Mouse (Mus musculus) adrenal gland, adult (tissue): ENCODE data around the gene Scfd2.

ENCODE experiments used
- DNase-seq, 2 experiments: peaks; one replicate each; pipeline ENCODE4 v3.0.0; 2022 to 2023; ENCODE audit warnings: low spot score in 1 of 2; ENCODE audit not compliant: inconsistent age in 2 of 2

The Scfd2 gene

DNA sequence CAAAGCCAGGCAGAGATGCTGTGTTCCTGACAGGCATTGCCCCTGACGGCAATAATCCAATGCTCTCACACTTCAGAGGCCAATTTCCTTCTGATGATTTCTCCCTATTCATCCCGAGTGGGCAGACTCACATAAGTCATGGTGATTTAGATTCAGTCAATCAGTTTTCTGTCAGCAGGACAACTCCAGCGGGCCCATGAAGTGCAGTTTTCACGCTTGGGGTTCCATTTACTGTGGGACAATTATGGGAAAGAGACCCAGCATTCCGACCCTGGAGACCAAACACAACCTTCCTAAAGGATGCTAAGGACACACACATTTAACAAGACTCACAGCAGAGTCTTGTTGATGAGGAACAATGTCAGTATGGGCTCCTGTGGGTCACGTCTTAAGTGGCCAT is 217.1 kb downstream of the Scfd2 start:
- no peak for DNase-seq

DNA sequence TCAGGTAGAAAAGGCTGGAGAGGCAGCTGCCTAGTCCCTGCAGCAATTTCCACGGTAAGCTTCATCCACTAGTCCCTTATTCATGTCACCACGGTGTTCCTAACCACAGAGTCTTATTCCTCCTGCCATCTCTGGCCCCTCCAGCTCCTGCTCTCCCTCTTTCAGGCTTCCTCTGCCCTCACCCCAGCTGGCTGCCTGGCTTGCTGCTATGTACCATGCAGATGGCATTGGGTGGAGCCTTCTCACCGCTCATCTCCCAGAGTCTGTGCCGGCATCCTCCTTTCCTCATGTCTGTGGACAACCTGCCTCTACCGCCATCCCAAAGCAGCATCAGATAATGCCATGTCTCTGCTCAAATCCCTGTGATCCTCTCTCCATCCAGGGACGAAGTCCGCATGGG is 218.0 kb downstream of the Scfd2 start:
- DNase-seq, result no peak

DNA sequence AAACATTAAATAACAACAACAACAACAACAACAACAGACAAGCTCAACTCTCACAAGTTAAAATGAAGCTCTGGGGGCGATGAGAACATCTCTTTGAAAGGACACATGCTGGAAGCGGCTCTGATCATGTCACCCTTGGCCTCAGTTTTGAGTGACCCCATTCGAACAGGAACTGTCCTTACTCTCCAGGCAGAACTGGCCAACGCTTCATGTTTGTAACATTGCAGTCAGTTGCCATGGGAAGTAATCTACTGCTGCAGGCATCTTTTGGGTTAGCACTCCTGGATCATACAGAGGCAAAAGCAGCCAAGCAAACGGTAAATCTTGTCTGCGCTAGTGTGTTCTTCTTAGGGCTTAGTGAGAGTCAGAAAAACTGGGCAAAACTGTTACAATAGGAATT is 219.7 kb downstream of the Scfd2 start:
- no peak for DNase-seq

DNA sequence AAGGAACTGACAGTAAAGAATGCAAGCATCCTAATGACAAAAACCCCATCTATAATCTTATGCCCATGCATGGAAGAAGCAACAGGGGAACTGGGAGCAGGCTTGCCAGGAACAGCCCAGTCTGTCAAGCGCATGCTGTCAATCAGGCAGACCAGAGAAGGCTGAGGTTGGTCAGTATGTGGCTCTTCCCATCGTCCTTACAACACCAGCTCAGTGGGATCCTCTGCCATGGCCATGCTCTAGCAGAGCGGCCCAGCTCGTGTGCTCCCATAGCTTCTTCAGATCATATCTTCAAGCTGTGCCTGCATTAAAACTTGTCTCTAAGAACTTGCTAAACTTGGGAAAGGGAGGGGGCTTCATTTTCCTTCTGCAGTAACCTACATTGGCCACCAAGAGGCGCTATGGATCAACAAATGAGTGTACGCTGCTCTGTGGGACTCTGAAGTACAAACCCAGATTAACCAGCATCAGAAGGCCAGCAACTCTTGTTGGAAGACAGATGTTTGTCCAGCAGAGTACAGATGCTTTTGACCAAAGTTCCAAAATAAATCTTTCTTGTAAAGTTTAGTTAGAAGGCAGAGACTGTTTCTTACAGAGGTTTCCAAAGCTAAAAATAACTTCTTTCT is 220.2 kb downstream of the Scfd2 start:
- peak; percentile 49 to 80 for DNase-seq

DNA sequence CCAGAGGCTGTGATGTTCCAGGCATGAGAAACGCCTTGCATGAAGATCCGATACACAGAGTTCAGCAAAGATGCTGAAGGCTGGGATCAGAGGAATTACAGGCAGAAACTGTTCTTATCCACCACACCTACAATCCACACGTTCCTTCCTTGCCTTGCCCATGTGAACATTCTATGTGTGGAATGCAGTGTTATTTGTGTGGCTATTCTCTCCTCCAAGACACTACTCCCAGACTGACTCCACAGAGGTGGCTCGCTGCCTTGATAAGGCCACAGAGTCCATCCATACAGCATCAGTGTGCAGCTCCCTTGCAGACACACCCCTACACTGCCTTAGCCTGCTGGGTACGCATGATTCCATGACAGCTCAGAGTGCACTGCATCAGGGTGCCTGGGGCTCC is 221.5 kb downstream of the Scfd2 start:
- no peak for DNase-seq

DNA sequence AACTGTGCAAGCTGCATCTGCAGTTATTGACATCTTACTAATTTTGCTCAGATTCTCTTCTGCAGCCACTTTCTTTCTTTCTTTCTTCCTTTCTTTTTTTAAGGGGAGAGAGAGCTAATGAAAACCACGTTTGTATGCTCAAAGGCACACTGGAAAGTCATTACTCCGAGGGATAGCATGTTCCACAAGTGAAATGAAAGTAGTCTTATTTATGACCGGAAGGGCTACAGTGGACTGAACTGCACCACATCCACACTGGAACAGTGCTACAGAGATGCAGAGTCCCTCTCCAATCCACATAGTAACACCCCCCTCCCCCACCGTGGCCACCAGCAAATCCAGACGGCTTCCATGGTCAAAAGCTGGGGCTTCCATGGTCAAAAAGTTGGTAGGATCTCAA is 224.3 kb downstream of the Scfd2 start:
- no peak for DNase-seq

DNA sequence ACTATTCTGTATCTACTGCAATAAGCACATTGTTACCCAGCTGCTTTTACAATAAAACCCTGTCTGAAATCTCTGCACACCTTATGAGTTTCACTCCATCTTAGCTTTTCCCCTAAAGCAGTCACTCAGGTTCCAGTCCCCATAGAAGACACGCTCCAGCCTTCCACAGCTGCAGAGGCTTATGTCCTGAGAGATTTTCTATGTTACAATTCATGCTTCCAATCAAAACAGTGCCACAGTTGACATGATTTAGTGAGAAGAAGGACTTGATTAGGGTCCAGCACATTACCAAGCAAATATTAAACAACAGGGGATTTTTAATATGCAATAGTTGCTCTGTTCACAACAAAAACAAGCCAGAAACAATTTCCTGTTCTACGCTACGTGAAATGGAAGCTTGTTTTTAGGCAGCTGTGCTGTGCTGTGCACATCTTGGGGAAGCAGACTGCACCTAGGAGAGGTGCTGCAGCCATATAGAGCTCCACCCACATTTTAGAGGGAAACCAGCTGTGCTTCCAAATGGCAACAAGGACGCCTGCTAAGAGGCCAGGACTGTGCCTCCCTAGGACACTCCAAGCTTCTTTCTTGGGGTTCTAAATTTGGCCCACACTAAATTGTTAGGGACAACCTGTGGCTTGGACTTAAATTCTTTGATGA is 225.9 kb downstream of the Scfd2 start:
- no peak for DNase-seq

DNA sequence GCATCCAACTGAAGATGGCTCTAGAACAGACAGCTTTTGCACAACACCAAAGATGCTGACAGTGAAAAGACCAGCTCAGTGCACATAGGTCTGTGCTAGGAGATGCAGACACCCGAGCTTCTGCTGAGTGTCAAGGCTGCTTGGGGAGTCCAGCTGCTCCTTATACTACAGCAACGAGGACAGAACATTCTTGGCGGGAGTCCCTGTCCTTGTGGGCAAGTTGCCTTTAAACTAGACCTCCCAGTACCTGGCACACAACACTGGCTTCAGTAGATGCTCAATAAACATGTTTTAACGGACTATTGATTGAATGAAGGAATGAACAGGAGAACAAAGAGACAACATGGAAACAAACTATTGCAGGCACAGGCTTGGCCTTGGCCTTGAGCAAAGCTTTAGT is 226.8 kb downstream of the Scfd2 start:
- DNase-seq, result peak; percentile 83 to 85

DNA sequence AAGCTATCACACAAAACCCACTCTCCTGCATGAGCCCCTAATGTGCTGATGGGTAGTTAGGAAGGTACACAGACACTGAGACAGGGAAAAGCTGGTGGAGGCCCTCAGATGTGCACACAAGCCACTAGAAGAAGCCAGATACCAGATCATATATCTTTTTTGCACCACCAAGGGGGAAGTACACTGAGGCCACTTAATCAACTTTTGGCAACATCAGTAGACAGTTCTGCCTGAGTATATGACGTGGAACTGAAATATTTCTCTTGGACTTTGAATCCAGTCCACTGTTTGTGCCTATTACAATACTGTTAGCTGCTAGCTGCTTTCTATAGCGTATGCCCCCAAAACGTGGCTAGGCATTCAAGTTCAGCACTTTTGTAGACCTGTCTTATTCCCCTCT is 229.2 kb downstream of the Scfd2 start:
- no peak for DNase-seq

DNA sequence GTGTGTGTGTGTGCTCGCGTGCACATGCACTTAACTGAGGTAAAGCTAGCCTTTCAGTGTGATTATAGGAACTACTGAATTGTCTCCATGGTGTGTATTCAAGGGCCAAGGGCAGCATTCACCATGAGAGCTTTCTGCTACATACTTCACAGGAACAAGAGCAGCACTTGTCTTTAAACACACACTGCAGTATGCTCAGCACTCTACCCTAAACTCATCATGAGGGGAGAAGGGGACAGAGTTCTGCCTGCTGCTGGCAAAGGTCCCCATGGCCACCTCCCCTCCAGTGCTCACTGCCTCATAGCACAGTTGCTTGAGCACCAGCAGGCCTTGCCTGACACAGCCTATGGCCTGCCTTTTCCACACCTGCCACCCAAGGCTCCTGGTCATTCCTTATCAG is 230.1 kb downstream of the Scfd2 start:
- no peak for DNase-seq

DNA sequence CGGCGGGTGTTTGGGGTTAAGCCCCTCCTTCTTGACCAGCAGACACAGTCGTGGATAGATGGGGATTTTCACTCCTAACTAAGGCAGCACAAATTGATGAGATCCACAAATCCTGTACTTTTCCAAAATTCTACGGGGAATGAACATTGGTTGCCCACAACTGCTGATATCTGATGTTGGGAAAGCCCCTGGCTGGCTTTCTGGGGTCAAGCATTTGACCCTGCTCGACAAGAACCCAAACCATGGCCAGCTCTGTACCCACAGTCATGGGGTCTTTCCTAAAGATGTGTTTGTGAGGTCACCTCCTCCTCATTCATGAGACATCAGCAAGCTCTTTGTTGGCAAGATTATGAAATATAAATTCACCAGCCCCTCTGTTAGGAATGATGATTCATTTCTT is 230.6 kb downstream of the Scfd2 start:
- DNase-seq, result no peak

DNA sequence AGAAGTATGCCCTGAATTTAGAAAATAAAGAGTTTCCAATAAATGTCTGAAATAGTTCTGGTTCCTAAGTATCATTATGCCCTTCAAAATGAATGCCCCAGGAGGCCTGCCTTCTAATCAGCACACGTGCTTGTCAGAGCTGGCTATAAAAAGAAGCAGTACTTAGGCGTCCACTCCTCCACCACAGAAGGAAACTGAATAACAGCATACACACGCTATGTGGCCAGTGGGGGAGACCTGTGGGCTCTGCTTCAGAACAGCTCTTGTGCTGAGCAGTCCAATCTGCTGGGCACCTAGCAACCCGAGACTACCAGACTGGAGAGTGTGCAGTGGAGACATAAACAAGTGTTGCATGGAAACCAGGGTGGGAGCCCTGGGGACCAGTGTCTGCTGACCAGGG is 231.4 kb downstream of the Scfd2 start:
- DNase-seq, result no peak

DNA sequence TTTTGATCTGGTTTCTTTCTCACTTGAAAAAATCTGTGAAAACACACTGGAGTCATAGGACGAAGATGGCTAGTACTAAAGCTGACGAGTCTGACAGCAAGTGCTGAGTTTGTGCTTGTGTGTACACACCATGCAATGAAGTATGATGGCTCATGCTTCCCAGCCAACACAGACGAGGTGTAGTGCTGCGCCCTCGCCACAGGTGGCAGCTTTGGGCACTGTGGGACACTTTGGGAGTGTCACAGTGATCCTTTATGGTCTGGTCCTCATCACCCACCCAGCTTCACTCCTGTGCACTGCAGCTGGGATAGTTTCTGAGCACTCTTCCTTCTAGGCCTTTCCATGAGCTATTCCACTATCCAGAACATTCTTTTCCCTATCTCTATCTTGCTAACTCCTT is 234.4 kb downstream of the Scfd2 start:
- no peak for DNase-seq

DNA sequence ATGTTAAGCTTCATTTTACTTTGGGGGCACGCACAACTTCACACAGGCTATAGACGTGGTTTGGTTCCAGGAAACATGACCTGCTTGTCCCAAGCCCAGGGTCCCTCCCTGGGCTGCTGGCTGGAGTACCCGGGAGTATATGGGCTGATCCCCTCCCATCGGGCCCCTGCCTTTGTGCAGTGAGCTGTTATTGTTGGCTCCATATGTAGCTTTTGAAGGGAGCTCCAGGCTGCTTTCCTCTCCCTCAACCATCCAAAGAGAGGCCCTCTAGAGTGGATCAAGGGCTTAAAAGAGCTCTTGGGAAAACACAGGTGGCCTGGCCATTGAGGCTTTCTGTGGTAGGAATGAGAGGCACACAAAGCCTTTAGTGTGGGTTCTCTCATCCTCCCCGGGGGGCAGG is 235.5 kb downstream of the Scfd2 start:
- DNase-seq, result no peak

DNA sequence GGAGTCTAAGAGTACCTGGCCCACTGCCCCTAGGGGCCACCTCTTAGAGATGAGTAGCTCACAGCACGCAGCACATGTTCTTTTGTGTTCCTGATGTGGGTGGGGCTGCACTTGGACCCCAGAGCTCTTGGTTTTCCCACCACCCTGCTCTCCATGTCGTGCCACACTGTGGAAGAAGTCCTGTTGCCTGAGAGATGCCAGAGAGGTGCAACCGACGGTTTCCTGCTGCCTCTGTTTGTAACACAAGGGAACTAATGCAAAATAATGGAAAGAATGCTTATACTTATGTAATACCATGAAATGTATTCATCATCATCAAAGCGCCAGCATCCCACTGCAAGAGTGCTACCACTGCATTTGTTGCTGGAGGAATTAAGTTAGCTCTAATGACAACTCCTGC is 238.0 kb downstream of the Scfd2 start:
- DNase-seq, result no peak

DNA sequence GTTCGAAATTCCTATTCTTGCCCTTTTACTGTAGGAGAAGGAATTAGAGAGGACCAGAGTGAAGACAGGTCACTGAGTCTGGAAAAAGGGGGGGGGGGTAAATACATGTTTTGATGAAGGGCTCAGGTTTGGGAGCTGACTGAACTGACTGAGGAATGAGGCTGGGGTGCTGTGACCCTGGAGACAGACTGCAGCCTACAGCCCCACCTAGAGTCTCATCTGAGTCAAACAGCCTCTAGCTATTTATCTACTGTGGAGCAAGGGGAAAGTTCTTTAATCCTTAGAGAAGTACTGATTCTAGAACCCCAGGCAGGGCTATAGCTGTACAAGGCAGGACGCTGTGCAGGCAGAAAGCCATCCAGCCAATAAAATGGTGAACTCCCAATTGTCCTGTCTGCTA is 239.5 kb downstream of the Scfd2 start:
- DNase-seq, result no peak

DNA sequence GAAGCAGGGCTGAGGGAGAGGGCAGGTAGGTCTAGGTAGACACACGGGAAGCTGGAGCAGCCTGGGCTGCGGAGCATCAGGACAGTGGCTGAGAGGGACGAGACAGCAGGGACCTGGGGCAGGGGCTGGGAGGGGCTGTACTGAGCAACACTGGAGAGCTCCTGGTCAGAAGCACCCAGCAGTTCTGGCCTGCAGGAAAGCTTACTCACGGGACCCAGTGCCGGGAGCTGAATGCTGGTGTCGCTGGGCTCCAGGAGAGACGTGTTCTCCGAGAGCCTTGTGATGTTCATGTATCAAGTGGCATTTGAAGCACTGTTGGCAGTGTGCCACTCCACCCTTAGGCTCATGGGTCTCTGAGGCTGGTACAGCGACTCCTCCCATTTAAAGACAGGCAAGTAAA is 240.0 kb downstream of the Scfd2 start:
- DNase-seq, result peak; percentile 30 to 45

DNA sequence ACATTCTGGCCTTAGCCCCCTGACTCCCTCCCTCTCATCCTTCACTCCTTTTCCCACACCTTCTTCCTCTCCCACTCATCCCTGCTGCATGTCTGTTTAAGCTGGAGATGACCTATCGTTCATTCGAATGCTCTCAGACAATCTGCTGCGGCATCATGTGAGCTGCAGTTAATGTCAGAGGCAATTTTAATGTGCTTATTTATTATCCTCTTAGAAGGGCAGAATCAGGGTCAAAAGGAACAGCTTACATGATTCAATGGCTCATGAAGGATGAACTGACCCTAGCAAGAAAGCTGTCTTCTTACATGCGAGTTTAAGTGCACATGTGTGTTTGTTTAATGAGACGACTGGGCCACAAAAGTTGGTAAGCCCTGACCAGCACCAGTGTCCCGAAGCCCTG is 241.6 kb downstream of the Scfd2 start:
- peak in 1 of 2 experiments; percentile 68 for DNase-seq

DNA sequence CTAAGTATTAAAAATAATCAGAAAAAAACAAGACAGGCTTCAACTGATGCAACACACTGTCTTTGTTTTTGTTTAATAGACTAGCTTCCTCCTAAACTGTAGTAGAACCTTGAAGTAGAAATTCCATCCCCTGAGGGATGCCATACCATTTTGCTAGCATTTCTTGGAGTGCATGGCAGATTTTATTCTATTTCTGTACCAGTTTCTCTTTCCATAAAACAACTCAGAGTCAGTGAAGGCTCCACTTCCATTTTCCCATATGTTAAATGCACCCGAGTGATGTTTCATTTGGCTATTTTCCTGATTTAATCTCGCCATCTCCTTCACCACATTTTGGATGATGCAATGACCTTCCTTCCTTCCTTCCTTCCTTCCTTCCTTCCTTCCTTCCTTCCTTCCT is 243.4 kb downstream of the Scfd2 start:
- no peak for DNase-seq

DNA sequence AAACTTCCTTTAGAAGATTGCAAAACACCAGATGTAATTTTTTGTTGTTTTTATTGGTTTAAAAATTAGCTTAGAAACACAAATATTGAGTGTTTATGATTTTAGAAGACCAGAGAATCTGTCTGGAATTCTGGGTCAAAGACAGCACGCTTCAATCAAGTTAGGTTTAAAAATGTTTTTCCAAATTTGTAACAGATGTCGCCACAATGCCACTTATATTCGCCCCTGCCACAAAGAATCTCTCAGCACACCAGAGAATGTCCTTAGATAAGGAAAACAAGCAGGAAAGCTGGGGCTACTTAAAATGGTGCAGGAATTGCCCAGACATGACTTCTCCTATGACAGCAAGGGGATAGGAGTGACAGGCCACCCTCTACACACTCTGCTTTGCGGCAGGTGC is 245.3 kb downstream of the Scfd2 start:
- no peak for DNase-seq

DNA sequence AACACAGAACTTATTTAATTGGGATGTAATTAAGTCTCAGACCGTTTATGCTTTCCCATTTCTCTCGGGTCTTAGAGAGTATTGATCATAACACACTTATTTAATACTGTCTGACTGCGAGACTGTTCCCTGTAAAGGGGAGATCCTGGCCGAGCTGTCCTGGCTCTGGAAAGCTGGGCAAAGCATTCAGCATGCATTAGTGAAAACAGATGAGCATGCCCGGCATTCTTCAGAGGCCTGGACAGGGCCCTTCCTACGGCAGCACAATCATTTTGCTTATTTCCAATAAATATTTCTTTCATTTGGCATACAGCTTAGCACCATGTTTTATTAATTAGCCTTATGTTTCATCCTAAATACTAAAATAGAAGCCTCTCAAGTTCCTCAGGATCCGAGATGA is 245.8 kb downstream of the Scfd2 start:
- no peak for DNase-seq

DNA sequence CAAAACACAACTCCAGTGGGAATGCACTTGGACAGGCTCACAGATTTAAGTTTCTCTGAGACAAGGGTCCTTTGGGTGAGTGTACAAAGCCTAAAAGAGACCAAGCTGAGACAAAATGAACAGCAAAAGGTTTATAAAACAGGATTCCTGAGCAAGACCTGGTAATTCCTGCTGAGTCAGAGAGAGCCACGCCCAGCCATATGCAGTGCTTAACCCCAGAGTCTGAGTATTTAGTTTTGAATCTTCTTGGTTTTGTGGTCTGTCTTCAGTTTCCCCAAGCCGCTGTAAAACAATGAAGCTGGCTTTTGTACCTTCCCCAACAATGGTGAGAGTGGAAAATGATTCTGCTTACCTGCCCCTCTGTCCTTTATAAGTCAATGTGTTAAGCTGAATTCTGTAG is 246.3 kb downstream of the Scfd2 start:
- no peak for DNase-seq

DNA sequence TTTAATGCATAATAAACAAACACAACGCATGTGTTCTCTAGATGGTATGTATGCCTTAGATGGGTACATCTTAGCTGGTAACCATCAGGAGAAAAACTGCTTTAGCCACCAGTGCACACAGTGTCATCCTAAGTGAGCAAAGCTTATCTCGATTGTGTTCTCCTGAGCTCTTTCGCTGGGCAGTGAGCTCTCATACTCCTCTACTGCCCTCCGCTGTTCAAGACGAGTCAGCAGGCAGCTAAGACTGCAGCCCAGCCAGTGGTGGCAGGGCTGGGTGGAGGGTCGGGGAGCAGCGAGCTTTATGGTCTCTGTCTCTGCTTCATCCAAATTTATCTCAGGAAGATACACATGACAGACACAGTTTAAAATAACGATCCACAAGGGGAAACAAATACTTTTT is 248.0 kb downstream of the Scfd2 start:
- peak; percentile 31 to 57 for DNase-seq
